Mouse (Mus musculus) lung, postnatal 0 days (tissue): ENCODE data around the gene Shc4. TPM values are rescaled to one million over a fixed set of nuclear protein-coding genes. Genes with fewer than 3 reads are reported as not detected.

Source experiments
- ATAC-seq: fragments of 200-750 bp; cut with Nextera tagmentation; 2 replicates; pipeline ENCODE4 v1.8.0; 2017; ENCODE audit warnings: moderate library complexity
- DNase-seq: peaks from one replicate; pipeline ENCODE4 v3.0.0-alpha.2; 2016; ENCODE audit warnings: low spot score
- H3K27ac ChIP-seq: fragments of 300-500 bp; sonication (generic); 2 replicates; pipeline ENCODE4 v1.5.1; 2014; ENCODE audit warnings: antibody characterized with exemption, mild to moderate bottlenecking, low read length, mixed read lengths
- H3K27me3 ChIP-seq: fragments of 300-500 bp; sonication (generic); replicated peaks from 2 replicates; pipeline ENCODE4 v1.6.1; 2014; ENCODE audit warnings: low read length, mixed read lengths; ENCODE audit not compliant: insufficient read depth
- H3K36me3 ChIP-seq: fragments of 300-500 bp; sonication (generic); 2 replicates; pipeline ENCODE4 v1.6.1; 2014; ENCODE audit warnings: low read length, mixed read lengths; ENCODE audit not compliant: insufficient read depth
- H3K4me1 ChIP-seq: fragments of 300-500 bp; sonication (generic); 2 replicates; pipeline ENCODE4 v1.6.1; 2014; ENCODE audit warnings: antibody characterized with exemption, low read depth, low read length, mixed read lengths; ENCODE audit not compliant: insufficient read depth
- H3K4me2 ChIP-seq: fragments of 300-500 bp; sonication (generic); replicated peaks from 2 replicates; pipeline ENCODE4 v1.6.1; 2014; ENCODE audit warnings: low read depth, mild to moderate bottlenecking, low read length, moderate library complexity, mixed read lengths
- H3K4me3 ChIP-seq: fragments of 300-500 bp; sonication (generic); 2 replicates; pipeline ENCODE4 v1.5.1; 2014; ENCODE audit warnings: low read depth, low read length
- H3K9ac ChIP-seq: fragments of 300-500 bp; sonication (generic); replicated peaks from 2 replicates; pipeline ENCODE4 v1.6.1; 2014; ENCODE audit warnings: low read depth, mild to moderate bottlenecking
- H3K9me3 ChIP-seq: fragments of 300-500 bp; sonication (generic); 2 replicates; pipeline ENCODE4 v1.6.1; 2016; ENCODE audit warnings: low read length, mixed read lengths
- CTCF ChIP-seq: IDR thresholded peaks from 2 replicates; pipeline ENCODE4 v1.5.1; 2016; ENCODE audit warnings: antibody characterized with exemption, mild to moderate bottlenecking
- EP300 ChIP-seq: IDR thresholded peaks from 2 replicates; pipeline ENCODE4 v1.6.1; 2016; ENCODE audit warnings: antibody characterized with exemption, mild to moderate bottlenecking, control low read depth
- WGBS: fragments of 180-500 bp; shearing (Covaris S2); extraction: QIAGEN DNeasy Blood & Tissue Kit; methylation state at CpG from one replicate; pipeline ENCODE4 v1.1.7; 2014; 5-methylcytosine and 5-hydroxymethylcytosine counted together
- polyA plus RNA-seq: library from polyadenylated mRNA; unstranded; fragments of >200 nt; fragmentation: Nextera tagmentation; extraction: Ambion mirVana; gene quantifications from 2 replicates; pipeline ENCODE4 v1.2.1, GENCODE M21; 2015

The Shc4 gene
- polyA plus RNA-seq, 1 experiment from 2014 or later: 0.72 TPM

- Histone ChIP-seq H3K36me3 (no peaks in the 10 kb centered on the region), H3K27ac (no peak overlapping the region), H3K9me3 (no peaks in the 10 kb centered on the region), H3K27me3 (peaks cover 3% of the 10 kb centered on the region; the same call in 1 of the 2 replicates), H3K9ac (no peak overlapping the region), H3K4me2 (no peak overlapping the region), H3K4me3 (no peak overlapping the region), H3K4me1 (no peaks in the 10 kb centered on the region)
- TF ChIP-seq EP300 (no peak), CTCF (no peak)
- ATAC-seq (no peak), DNase-seq (no peak)
- WGBS: 76% methylated on average over 8 of the region's 8 CpGs
Observed at GRCm38 (mm10) chr2:125716599-125716998, 7.3 kb downstream of the Shc4 start.

DNA sequence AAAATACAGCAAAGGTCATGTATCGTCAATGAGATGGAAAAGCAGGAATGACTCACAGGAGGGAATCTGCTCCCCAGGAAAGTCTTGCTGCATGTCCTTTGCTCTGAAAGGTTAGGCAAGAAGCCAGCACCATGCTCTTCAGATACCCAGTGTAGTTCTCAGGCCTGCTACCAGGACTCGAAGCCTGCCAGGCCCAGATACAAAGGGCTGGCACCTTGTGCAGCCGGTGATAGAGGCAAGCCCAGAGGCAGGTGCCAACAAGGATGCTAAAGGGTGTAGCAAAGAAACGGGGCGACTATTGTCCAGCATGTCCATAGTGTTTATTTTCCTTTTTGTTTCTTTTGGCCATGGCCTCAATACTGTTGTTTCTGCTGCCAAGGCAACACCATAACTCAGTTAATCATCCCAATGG lies 17.4 kb downstream of the Shc4 start:
- Histone ChIP-seq H3K27ac (no peak overlapping the region), H3K36me3 (no peaks in the 10 kb centered on the region), H3K9me3 (no peaks in the 10 kb centered on the region), H3K4me2 (no peak overlapping the region), H3K4me1 (no peaks in the 10 kb centered on the region), H3K27me3 (no peaks in the 10 kb centered on the region), H3K4me3 (no peak overlapping the region), H3K9ac (no peak overlapping the region)
- ATAC-seq (peak; percentile 41), DNase-seq (peak; percentile 49)
- TF ChIP-seq EP300: no peak
- TF ChIP-seq CTCF: no peak
- WGBS: 46% methylated on average over 5 of the region's 5 CpGs

DNA sequence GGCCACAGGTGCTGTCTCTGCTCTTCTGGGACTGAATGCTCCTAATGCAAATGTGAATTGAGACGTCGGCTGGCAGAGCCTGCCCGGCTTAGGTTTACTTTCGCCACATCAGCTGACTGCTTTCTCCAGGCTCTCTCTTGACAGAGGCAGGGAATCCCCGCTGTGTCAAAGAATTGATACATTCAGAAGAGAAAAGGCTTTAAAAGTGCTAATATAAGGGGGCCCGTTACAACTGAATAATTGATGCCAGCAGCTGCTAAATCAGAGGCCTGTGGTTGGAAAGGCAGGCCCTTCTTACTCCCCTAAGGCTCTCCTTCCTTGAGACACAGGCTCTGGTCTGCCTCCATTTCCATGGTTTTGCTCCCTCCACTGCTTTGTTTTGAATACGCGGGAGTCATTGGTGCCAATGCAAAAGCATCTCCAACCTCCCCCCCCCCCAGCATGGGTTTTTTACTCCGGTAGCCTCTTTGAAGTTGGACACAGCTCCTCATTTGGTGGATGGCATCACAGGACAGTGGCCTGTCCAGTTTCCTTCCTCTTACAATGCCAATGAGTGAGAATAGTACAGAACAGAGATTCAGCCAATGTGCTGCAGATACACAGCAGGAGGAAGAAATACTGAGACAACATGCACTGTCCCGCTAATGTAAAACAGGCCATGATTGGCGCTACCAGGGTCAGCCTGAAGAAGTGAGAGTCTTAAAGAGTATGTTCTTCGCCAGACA lies 18.9 kb downstream of the Shc4 start:
- H3K36me3 ChIP-seq: no peaks in the 10 kb centered on the region
- TF ChIP-seq EP300 (no peak), CTCF (no peak)
- H3K27me3 ChIP-seq: no peaks in the 10 kb centered on the region
- H3K27ac ChIP-seq: no peak overlapping the region
- no peak overlapping the region for H3K4me3 ChIP-seq
- DNase-seq: no peak
- no peaks in the 10 kb centered on the region for H3K9me3 ChIP-seq
- no peak for ATAC-seq
- WGBS: 67% methylated on average over 12 of the region's 12 CpGs
- no peak overlapping the region for H3K4me2 ChIP-seq
- H3K9ac ChIP-seq: no peak overlapping the region
- no peaks in the 10 kb centered on the region for H3K4me1 ChIP-seq

- no peak overlapping the region for H3K4me3 ChIP-seq
- TF ChIP-seq EP300 (no peak), CTCF (no peak)
- 78% methylated on average over 2 of the region's 2 CpGs for WGBS
Observed at GRCm38 (mm10) chr2:125702851-125703250, 21.1 kb downstream of the Shc4 start.

GRCm38 (mm10) chr2:125701606-125702005 lies 22.3 kb downstream of the Shc4 start:
- no peak overlapping the region for H3K27ac ChIP-seq
- no peaks in the 10 kb centered on the region for H3K9me3 ChIP-seq
- H3K27me3 ChIP-seq: no peaks in the 10 kb centered on the region
- no peak overlapping the region for H3K4me2 ChIP-seq
- 65% methylated on average over 2 of the region's 2 CpGs for WGBS
- no peak overlapping the region for H3K9ac ChIP-seq
- H3K4me3 ChIP-seq: no peak overlapping the region
- TF ChIP-seq CTCF: no peak
- TF ChIP-seq EP300: no peak
- ATAC-seq: no peak
- no peak for DNase-seq
- H3K36me3 ChIP-seq: no peaks in the 10 kb centered on the region
- no peaks in the 10 kb centered on the region for H3K4me1 ChIP-seq

More at GRCm38 (mm10) chr2:125702851-125703250, 21.1 kb downstream of the Shc4 start:
- H3K27ac ChIP-seq: no peak overlapping the region
- ATAC-seq (no peak), DNase-seq (no peak)
- no peaks in the 10 kb centered on the region for H3K9me3 ChIP-seq
- H3K4me2 ChIP-seq: no peak overlapping the region
- no peaks in the 10 kb centered on the region for H3K4me1 ChIP-seq
- no peak overlapping the region for H3K9ac ChIP-seq
- no peaks in the 10 kb centered on the region for H3K36me3 ChIP-seq
- H3K27me3 ChIP-seq: no peaks in the 10 kb centered on the region

GRCm38 (mm10) chr2:125696219-125696618 lies 27.7 kb downstream of the Shc4 start:
- H3K27ac ChIP-seq: 0 out of 2 replicates have a peak overlapping the region, but pooled peaks have one; percentile 1
- H3K36me3 ChIP-seq: no peaks in the 10 kb centered on the region
- H3K27me3 ChIP-seq: no peaks in the 10 kb centered on the region
- ATAC-seq: peak; percentile 73
- no peak overlapping the region for H3K9ac ChIP-seq
- TF ChIP-seq CTCF: no peak
- TF ChIP-seq EP300: no peak
- H3K4me3 ChIP-seq: no peak overlapping the region
- no peaks in the 10 kb centered on the region for H3K9me3 ChIP-seq
- no peak overlapping the region for H3K4me2 ChIP-seq
- no peaks in the 10 kb centered on the region for H3K4me1 ChIP-seq
- peak; percentile 61 for DNase-seq
- WGBS: 41% methylated on average over 2 of the region's 2 CpGs
